Mouse (Mus musculus) large intestine, adult 2 months (tissue): ENCODE measurements at regions not wholly inside any gene's neighbourhood (a gene's known extent, or its start where the extent isn't known, plus 50 kb on each side); places are given as distances from the start of the nearest gene placed in this dataset.

Experiments
- DNase-seq: peaks from one replicate; pipeline ENCODE4 v3.0.0-alpha.2; 2012; ENCODE audit warnings: low read depth, low spot score
- WGBS: fragments of 180-500 bp; shearing (Covaris S2); methylation state at CpG from one replicate; pipeline ENCODE4 v1.1.7; 2018; 5-methylcytosine and 5-hydroxymethylcytosine counted together

DNA sequence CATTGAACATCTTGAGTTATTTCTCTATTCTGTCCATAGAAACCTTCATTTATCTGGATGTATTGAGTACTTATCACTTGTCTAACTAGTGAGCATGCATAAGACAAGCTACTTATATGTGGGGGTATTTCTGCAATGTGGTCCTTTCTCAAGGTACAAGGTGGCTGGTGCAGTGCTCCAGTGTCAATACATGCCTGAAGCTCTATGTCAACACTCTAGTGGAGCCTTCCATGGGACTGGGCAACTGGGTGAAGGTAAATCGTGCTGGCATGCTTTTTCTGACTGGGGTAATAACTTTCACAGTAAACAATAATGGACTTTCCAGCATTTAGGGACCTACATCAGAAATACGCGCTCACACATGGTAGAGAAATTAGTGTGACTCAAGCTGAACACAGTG lies 750.9 kb downstream of the 1700064H15Rik start:
- DNase-seq: no peak
- 67% methylated on average over 3 of the region's 3 CpGs for WGBS

DNA sequence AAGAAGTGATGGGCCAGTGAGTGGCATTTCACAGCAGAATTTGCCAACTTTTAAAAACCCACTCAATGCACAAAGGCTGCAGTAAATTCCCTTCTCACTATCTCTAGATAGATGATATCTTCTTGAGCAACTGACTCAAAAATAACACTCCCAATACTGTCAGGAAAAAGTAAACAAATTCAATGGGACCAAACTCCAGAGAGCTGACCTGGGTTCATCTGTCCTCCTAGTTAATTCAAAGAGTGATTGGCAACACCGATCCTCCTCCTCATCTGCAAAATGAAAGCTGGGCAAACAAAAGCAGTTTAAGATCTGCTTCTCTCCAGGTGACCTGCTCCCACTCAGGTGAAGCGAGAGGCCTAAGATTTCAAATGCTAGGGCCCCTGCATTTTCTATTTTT lies 747.3 kb downstream of the 1700064H15Rik start:
- no peak for DNase-seq
- 54% methylated on average over 2 of the region's 2 CpGs for WGBS

DNA sequence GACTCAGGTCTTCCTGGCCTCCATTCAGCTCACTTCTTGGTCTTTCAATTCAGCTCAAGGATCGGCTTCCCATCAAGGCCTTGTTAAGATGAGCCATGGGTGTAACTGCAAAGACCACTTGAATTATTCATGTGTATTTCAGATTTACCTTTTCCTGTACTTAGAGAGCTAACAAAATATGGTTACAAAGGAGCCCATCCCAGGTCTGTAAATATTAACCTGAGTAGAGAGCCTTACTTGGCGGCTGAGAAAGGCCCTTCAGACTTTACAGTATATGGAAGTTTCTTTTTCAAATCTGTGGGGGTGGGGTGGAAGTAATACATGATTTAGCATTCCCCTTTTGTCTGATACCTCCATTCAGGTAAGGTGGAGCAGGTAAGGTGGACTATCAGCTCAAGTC lies 735.7 kb downstream of the 1700064H15Rik start:
- WGBS: 71% methylated on average over 2 of the region's 2 CpGs

DNA sequence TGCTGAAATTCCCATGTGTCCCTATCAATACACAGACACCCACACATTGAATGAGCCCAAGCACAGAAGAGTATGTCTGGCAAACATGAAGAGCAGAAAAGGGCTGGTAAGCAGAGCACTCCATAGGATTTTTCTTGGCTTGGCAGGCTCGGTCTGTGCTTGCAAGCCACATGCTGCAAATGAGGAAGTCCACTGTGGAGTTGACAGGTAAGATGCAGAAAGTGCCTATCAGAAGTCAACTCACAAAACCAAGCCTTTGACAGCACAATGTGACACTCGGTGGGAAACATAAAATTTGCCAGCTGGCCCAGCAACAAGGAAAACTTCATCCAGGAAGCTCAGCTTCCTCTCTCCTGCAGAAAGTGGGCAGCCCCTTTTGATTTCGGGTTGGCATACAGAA lies 722.7 kb downstream of the 1700064H15Rik start:
- no peak for DNase-seq
- WGBS: 47% methylated on average over 3 of the region's 3 CpGs

More for the DNA sequence above, 735.7 kb downstream of the 1700064H15Rik start:
- no peak for DNase-seq

DNA sequence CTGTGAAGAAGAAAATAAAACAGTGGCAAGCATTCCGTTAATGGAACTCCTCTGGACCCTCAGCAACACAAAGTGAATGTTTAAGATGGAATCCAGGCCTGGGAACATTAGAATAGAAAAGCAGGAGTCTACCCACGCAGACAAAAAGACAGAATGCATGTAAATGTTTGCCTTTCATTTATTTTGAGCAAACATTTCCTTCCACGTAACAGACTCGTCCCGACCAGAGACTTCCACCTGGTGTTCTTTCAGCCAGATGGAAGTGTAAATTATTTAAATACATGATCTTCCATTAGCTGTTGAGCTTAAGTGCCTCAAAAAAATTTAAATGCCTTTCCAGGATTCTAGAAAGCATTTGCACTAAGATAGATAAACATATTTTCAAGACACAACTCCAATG lies 722.3 kb downstream of the 1700064H15Rik start:
- DNase-seq: no peak
- 35% methylated on average over 5 of the region's 5 CpGs for WGBS

DNA sequence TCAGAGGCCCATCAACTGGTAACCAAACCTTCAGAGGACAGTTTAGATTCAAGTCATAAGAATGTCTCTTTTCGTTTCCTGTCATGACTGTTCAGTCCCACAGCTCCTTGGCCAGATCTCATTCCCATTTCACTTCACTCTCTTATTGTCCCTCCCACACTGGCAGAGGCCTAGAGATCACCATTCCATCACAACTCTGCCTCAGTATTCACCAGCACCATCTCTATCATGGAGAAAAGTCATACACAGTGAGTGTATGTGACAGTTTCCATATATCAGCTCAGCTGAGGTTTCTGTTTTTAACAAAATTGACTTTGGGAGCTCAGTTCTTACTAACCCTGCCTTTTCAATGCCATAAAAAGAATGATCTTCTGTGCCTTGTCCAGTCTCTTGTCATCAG lies 719.7 kb downstream of the 1700064H15Rik start:
- 85% methylated on average over 1 of the region's 1 CpGs for WGBS

DNA sequence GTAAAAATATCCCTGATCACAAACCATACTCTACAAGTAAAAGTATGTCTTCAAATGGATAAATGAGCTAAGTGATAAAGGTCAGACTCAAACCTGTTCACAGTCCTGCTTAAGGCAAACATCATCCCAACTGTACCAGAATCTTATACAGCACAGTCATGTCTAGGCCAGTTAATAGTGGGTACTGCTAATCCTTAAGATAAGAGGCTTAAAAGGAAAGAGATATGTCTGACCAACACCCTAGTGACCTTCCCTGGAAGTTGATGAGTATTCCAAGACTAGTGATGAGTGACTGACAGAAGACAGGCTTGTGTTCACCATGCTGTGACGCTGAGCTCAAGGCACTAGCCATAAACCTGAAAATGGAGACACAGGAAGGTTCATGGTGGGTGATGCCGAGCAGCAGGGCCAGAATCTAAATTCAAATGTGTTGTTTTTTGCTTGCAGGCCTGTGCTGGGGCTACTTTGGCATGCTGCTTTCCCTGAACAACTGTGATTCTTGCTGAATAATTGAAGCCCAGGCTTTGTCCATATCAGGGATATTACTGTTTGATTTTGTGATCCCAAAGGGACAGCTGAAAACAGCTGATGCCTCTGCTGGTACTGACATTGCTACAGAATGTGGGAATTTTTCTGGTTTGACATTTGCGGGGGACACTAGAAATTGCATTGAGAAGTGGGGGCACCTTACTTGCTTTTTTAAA lies 699.9 kb downstream of the 1700064H15Rik start:
- WGBS: 77% methylated on average over 3 of the region's 3 CpGs
- no peak for DNase-seq

More for the DNA sequence above, 719.7 kb downstream of the 1700064H15Rik start:
- no peak for DNase-seq

DNA sequence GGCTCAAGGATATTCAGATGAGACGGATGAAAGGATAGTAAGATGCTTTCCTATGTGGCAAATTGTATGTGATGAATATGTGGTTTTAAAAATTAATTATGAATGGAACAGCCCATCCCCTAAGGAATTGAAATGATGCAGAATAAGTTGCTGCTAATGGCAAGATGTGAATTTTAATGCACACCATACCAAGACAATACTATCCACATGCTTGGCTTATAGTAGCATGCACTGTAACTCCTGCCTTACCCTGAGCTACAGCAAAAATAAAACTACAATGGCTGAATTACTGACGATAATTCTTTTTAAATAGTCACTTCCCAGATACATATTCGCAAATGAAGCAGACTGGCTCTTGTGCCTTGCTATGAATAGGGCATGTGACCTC lies 699.4 kb downstream of the 1700064H15Rik start:
- 80% methylated on average over 3 of the region's 3 CpGs for WGBS
- DNase-seq: no peak

DNA sequence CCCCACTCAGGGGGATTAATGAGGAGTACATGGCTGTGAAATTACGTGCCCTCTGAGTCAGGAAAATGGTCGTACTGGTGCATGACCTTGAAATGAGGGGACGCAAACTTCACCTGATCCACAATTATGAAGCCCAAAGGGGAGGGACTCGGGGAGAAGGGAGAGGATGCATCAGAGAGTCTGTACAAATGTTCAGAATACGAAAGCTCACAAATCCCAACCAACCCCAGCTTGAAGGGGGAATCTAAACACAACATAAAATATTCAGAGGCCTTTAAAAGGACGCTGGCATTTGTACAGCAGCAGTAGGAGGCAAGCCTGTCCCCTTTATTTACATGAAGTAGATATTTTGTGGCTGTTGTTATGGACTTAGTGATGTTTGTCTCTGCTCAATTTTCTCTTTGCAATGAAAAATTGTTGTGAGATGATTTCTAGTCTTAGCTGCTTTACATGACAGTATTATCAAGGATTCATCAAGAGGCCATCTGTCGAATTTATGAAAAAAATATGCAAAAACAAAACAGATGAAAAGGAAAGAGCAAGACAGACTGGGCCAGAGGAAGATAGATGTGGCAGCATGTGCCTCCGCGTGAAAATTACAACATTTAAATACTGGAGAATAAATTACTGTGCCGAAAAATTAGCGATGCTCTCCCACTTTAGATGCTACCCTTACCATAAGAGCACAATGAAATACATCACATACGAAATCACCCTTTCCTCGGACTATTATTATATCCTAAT lies 695.3 kb downstream of the 1700064H15Rik start:
- no peak for DNase-seq

DNA sequence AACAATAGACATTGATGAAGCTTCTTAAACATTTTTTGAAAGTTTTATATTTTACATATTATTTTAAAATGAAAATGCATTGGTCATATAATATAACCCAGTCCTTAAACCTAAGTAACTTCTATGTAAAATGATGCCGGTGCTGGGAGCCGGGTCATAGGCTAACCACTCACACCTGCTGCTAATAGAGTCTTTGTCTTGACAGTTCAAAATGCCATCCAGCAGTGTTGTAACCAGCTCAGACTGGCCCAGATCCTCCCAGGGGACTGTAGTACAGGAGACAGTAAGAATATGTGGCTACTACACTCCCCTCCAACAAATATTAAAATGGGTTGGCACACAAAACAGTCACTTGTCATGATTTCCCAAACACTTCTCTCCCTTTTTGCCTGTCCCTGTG lies 693.6 kb downstream of the 1700064H15Rik start:
- DNase-seq: no peak
- WGBS: 92% methylated on average over 2 of the region's 2 CpGs

More for the DNA sequence above, 695.3 kb downstream of the 1700064H15Rik start:
- 61% methylated on average over 13 of the region's 13 CpGs for WGBS

DNA sequence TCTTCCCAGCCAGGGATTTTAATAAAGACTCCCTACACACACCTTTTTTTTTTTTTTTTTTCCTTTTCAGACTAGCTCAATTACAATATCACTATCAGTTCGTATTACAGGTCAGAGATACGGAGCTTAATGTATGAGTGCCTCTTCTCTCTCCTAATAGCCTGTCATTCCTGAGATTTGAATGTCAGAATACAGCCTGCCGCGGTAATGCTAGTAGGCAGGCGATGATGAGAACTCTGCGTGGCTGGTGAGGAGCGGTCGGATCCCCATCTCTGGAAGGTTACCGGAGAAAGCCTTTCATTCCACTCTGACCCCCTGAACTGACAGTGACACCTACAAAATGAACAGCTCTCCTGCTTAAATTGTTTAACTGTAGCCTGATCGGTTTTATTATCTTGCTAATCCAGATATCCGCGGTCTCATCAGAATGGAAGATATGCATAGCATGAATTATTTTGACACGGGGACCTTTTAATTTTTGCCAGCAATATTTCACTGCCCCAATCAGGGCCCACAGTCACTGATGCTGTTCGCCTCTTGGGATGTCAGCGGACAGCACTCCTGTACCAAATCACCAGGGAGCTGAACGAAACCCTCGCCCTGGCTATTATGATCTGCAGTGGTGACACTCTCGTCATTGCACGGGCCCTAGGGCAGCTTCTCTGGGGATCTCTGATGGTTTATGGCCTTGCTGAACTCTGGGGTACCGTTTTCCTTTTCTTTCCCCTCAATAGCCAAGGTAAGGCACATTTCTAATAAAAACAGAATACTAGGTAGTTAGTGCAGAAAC lies 690.9 kb downstream of the 1700064H15Rik start:
- WGBS: 82% methylated on average over 20 of the region's 20 CpGs
- no peak for DNase-seq

DNA sequence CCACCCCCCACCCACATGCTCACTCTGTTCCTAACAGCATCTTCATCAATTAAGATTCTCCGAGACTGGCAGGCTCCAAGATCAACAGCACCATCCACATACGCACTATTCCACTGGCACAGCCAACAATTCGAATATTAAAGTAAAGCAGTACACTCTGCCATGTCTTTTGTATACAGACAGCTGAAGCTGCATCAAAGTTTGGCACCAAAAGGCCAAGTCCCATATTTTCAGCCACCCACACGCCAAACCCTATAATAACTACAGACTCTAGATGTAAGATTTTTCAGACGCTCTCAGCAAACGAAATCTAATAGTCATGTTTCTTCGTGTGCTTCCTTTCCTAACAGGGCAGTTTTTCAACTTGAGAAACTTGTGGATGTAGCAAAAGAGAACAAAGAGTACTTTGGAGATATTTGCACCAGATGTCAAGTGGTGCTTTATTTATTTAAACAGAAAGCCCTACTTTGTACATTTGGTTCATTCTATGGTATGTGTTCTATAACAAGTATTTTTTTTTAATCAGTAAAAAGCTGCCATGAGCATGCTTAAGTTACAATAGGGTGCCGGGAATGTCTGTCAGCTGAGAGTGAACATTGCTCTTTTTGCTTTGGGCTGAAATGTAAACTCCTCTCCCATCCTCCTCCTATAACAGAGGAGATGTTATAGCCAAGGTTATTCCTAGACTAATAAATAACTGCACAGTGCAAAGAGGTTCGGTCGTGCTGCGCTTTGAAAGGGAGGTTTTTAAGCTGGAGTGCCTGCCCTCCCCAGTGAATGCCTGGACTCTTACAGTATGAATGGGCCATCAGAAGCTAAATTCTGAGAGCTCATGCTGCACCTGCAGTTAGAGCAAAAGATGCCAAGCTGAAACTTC lies 686.9 kb downstream of the 1700064H15Rik start:
- 67% methylated on average over 11 of the region's 11 CpGs for WGBS
- DNase-seq: no peak

DNA sequence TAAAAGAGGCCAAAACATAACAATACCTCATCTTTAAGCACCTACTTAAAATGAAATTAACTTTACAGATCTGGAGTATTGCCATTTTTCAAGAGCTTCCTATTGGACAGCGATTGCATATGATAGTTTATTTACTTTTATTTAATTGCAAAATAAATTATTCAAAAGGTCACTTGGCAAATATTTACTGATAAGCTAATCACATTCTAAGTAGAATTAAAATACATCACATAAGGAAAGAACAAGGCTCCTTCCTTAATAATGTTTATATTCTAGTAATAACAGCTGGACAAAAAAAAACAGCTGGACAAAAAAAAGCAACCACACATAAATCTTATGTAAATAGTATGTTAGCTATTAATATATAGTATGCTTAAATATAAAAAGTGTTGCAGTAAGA lies 668.1 kb downstream of the 1700064H15Rik start:
- DNase-seq: no peak
- WGBS: 68% methylated on average over 1 of the region's 1 CpGs

DNA sequence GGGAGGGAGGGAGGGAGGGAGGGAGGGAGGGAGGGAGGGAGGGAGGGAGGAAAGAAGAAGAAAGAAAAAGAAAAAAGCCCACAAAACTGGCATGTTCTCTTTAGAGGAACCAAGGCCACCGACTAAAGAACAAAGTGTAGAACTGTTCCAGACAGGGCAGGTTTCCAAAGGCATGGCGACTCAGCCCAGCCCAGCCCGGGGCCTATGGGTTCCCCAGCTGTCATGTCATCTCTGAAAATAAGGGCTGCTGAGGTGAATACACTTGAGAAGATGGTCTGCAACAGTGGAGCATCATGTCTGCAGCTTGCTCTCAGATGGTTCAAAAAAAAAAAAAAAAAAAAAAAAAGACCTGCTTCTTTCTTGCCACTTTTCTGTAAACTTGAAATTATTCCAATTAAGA lies 639.8 kb downstream of the 1700064H15Rik start:
- WGBS: 80% methylated on average over 3 of the region's 3 CpGs
- DNase-seq: no peak

DNA sequence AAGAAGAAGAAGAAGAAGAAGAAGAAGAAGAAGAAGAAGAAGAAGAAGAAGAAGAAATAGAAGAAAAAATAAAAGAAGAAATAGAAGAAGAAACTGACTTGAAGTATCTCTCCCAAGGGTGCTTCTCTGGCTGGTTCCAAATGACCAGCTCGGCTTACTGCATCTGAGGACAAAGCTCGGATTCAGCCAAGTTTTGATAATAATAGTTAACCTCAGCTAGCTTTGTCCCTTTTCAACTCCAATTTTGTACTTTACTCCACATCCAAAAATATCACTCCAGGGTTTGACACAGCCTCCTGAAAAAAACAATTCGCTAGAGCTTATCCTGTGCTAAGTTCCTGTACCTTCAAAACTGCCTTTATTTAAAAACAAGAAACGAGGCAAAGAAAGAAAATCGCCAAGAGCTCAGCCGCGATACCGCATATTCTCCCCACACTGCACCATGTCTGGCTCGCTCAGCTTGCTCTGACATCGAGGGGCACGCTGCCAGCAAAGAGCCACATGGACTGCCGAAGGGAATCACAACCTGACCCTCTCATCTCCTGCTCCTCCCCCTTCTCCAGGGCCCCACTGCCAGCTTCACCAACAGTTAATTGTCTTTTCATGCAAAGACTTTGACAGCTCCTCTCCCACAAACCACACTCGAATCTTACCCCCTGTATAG lies 638.8 kb downstream of the 1700064H15Rik start:
- WGBS: 60% methylated on average over 13 of the region's 13 CpGs
- DNase-seq: no peak

DNA sequence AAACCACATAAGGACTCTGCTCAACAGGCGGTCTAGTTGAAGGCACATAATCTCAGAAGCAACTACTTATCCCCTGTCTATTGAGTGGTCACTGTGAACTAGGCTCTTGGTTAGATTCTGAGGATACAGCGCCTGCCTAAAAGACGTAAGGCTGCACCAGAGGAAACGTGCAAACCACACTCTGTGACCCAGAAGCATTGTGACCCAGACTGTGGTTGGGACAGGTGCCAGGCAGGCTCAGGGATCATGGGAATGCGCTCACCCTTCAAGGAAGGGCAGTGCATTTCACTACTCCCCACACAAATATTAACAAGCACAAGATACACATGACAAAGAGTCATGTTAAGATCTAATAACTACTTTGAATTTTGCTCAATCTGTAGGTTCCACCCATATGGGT lies 628.3 kb downstream of the 1700064H15Rik start:
- no peak for DNase-seq
- 77% methylated on average over 5 of the region's 5 CpGs for WGBS

DNA sequence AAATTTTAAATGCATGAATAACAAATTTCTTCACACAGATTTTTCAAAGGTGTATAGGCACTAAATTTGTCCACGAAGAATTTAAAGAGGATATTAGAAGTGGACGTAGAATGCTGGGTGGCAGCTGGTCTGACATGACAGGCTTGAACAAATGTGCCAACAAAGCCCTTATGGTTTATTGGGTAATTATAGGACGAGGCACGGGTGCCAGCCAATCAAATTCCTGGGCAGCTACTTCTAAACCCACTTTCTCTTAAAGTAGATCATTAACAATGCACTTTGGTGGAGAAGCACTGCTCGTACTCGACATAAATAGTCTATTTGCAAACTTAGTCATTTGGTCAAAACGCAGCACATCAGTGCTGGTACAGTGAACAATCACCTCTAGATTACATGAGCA lies 626.4 kb downstream of the 1700064H15Rik start:
- 31% methylated on average over 7 of the region's 7 CpGs for WGBS
- no peak for DNase-seq

DNA sequence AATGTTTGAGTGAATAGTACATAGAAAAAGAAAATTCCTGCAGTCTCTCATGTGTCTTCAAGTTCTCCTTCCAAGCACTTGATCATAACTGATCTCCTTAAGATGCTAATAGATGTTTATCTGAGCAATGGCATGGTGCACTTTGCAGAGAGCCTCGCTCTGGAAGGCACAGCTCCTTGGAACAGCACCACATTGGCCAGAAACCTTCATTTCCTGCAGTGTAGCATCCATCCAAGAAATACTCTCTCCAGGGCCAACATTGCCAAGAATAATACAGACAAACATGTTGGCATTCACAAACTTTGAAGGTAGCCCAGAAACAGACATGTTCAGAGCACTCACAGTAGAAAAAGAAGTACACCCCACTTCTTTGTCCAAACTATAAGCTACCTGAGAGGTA lies 623.7 kb downstream of the 1700064H15Rik start:
- 57% methylated on average over 1 of the region's 1 CpGs for WGBS
- no peak for DNase-seq

DNA sequence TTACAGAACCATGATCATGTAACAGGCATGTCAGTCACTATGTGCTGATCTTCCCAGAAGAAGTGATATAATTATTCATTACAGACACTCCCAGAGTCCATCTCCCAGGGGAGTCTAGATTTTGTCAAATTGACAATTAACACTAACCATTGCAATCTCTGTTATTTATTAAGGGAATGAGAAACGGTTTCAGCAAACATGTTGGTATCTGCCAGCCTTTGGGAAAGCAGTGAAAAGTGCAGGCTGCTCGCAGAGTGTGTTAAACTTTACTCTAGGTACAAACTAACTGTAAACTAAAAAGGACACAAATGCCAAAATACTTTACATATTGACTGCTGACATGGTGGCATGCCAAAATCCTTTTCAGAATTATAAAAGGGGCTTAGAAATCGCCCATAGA lies 583.9 kb downstream of the 1700064H15Rik start:
- WGBS: 44% methylated on average over 3 of the region's 3 CpGs
- no peak for DNase-seq
